Mouse (Mus musculus): ENCODE measurements around the gene Znrf3.
"Not testable (repeated sequence)": the region's sequence is repeated elsewhere in the genome, so short reads cannot be mapped to it uniquely, and the experiment has no call there.

The Znrf3 gene

DNA sequence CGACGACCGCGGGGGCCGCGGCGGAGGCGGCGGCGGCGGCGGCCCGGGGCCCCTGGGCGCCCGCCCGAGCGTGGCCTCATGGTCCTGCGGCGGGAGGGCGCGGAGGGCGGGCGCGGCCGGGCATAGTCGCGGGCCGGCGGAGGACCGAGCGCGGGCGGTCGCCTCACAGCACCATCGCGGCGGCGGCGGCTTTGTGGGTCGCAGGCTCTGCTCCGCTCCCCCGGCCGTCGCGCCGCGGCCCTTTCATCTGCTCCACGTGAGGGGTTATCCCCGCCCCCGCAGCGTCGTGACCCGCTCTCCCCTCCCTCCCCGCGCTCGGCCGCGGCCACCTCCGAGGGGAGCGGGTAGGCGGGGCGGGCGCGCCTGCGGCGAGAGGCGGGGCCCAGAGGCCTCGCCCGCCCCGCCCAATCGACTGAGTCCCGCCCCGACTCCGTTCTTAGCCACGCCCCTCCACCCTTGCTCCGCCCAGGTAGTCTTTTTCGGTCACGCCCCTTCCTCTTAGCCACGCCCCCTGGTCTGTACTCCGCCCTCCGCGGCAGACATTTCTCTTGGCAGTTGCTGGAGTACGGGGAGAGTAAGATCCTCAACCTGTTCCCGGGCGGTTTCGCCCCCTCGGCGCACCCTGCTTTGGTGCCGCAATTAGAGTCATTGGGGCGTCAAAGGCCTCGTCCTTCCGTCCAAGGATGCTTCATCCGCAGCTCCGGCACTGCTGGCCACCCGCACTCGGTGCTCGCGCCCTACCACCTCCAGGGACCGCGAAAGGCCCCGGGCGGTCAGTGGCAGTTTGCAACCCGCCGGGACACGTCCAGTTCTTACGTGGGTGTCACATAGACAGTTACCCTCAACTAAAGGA is at the start of gene Znrf3:
TSS of gene Znrf3 (minus strand) at position 249 of the 853 bp plus-strand sequence.
- peak; percentile 82 for DNase-seq (ENCODE audit: low spot score)

- DNase-seq (ENCODE audit: low spot score), result no peak
Measured at GRCm38 (mm10) chr11:5493869-5494268, 49.2 kb upstream of the Znrf3 start.

- no peak for DNase-seq (ENCODE audit: low spot score)
Measured at GRCm38 (mm10) chr11:5491912-5492311, 47.3 kb upstream of the Znrf3 start.

GRCm38 (mm10) chr11:5490989-5491656 is 46.5 kb upstream of the Znrf3 start:
- DNase-seq (ENCODE audit: low spot score), result no peak

- not testable (repeated sequence) for DNase-seq (ENCODE audit: low spot score)
Measured at GRCm38 (mm10) chr11:5489433-5489832, 44.8 kb upstream of the Znrf3 start.

- peak; percentile 90 for DNase-seq (ENCODE audit: low spot score)
Measured at GRCm38 (mm10) chr11:5485193-5486011, 40.8 kb upstream of the Znrf3 start.

- DNase-seq (ENCODE audit: low spot score), result no peak
Measured at GRCm38 (mm10) chr11:5482581-5482980, 37.9 kb upstream of the Znrf3 start.

- DNase-seq (ENCODE audit: low spot score), result no peak
Measured at GRCm38 (mm10) chr11:5478831-5479230, 34.2 kb upstream of the Znrf3 start.

- DNase-seq (ENCODE audit: low spot score), result no peak
Measured at GRCm38 (mm10) chr11:5478193-5478592, 33.5 kb upstream of the Znrf3 start.

DNA sequence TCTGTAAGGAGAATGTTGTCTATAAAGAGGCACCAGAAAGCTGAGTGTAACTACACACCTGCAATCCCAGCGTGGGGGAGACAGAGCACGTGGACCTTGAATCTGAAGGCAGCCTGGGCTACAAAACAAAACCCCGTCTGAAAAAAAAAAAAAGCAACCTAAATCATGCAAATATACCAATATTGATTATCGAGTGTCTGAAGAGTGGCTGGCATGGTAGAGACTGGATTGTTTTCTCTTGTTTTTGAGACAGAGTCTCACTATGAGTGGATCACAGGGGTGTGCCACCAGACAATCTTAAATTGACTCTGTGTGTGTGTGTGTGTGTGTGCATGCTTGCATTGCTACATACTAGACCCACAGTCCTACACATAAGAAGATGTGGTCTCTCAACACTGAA is 32.2 kb upstream of the Znrf3 start:
- no peak for DNase-seq (ENCODE audit: low spot score)

DNA sequence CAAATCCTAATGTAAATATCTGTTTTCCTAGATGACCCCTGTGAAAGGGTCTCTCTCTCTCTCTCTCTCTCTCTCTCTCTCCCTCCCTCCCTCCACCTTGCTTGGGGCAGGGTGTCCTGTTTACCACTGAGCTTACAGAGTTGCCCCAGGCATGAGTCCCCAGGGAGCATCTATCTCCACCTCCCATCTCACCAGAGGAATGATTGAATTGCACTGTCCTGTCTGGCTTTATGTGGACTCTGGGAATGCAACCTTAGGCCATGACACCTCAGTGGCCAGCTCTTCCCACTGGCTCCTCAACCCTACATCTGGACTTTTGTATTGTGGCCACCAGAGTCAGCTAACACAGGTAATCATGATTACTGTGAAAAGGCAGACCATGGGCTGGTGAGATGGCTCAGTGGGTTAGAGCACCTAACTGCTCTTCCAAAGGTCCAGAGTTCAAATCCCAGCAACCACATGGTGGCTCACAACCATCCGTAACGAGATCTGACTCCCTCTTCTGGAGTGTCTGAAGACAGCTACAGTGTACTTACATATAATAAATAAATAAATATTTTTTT is 31.0 kb upstream of the Znrf3 start:
- not testable (repeated sequence) for DNase-seq (ENCODE audit: low spot score)

GRCm38 (mm10) chr11:5474130-5474529 is 29.5 kb upstream of the Znrf3 start:
- DNase-seq (ENCODE audit: low spot score), result peak; percentile 89

GRCm38 (mm10) chr11:5470055-5470454 is 25.4 kb upstream of the Znrf3 start:
- no peak for DNase-seq (ENCODE audit: low spot score)

DNA sequence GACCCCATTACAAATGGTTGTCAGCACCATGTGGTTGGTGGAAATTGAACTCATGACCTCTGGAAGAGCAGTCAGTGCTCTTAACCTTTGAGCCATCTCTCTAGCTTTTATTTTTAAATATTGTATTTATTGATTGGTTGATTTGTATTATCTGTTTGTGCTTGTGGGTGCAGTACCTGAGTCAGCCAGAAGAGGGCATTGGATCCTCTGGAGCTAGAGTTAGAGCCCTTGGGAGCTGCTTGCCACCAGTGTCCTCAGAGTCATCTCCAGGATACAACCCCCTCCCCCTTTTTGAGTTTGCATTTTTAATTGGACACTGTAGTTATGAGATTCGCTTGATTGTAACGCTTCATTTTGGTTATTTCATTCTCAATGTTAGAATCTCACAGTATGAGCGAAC is 24.4 kb upstream of the Znrf3 start:
- DNase-seq (ENCODE audit: low spot score), result no peak

- no peak for DNase-seq (ENCODE audit: low spot score)
Measured at GRCm38 (mm10) chr11:5468471-5468870, 23.8 kb upstream of the Znrf3 start.

DNA sequence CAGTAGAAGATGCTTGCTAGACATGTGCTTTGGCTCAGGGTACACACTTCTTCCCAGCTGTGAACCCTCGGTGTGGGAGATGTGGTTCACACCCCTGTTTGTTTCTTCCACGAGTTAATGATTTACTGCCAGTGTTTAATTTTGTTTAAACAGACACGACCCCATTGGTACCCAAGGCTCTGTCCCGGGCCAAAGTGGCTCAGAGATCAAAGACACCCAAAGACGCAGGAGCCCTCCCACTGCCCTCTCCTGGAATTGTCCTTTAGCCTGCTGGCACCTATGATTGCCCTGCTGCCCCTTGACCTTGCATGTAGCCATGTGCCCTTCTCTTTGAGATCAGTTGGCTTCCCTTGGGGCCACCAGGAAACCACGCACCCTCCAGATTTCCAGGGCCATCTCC is 7.3 kb upstream of the Znrf3 start:
- no peak for DNase-seq (ENCODE audit: low spot score)

DNA sequence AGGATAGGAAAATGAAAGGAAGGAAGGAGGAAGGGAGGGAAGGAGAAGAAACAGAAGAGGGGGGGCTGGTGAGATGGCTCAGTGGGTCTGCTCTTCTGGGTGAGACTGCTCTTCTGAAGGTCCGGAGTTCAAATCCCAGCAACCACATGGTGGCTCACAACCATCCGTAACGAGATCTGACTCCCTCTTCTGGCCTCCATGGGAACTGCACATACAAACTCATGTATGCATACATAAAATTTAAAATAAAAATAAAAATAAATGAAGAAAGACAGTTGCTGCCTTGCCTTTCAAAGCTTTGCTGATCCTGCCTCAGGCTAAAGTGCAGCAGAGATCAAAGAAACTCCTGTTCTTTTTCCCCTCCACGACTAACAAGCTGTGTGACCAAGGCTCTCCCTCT is 6.7 kb upstream of the Znrf3 start:
- no peak for DNase-seq (ENCODE audit: low spot score)

DNA sequence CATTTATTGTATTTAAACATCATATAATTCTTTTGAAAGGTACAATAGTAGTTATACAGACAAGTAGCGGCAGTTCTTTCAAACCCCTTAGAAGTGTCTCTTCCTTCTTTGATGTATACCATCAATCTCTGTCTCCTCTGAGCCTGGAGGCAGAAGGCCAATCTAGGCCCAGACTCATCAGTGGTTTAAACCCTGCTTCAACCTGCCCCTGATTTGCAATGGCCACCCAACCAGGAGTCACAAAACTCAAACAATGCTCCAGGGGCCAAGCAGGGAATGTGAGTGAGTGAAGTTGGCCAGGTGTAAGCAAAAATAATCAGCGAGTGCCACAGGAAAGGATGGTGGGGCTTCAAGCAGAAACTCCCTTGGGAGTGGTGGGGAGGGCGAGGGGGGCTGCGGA is 6.1 kb upstream of the Znrf3 start:
- no peak for DNase-seq (ENCODE audit: low spot score)

DNA sequence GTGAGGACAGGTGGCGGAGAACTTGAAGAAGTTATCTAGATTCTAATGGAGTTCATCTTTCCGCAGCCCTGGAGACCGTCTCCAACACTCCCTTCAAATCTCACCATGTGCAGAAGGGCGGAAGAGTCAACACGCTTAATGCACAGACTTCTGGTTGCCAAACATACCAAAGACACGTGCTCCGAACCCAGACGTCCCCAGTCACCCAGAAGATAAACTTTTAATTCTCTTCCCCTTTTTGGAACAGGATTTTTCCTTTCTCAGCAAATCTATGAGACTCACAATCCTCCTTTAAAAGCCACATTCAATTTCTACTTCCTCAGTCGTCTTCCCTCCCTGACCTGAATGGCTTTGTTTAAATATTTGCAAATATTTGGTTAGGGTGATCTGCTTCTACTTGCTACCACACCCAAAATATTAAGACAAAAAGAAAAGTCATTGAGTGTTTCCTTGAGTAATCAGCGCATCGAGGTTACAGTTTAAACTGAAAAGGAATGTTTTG is 856 bp upstream of the Znrf3 start:
- DNase-seq (ENCODE audit: low spot score), result no peak

DNA sequence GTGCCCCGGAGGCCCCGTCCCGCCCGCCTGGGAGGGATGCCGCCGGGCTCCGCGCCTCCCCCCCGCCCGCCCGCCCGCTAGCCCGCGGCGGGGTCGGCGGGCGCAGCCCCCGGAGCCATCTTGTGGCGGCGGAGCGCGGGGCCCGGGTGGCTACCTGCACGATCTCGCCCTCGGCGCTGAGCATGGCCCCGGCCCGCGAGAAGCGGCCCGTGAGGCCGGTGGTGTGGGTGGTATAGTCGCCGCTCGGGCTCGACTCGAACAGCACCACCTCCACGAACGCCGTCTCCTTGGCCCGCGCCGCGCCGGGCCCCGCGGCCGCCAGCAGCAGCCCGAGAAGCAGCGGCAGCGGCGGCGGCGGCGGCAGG is 431 bp downstream of the Znrf3 start:
- DNase-seq (ENCODE audit: low spot score), result no peak

- DNase-seq (ENCODE audit: low spot score), result no peak
Measured at GRCm38 (mm10) chr11:5443511-5444233, 975 bp downstream of the Znrf3 start.
